Mouse (Mus musculus): ENCODE measurements around the gene Hadha. TPM values are rescaled to one million over a fixed set of nuclear protein-coding genes. Genes with fewer than 3 reads are reported as not detected.
A peak's percentile ranks its signal among the peaks of the same experiment; 100 is the strongest.

Hadha gene
- polyA plus RNA-seq, 1 experiment from 2014 or later: 120 TPM

GRCm38 (mm10) chr5:30159601-30160000 is 4.6 kb upstream of the Hadha start:
- Histone ChIP-seq H3K9ac (ENCODE audit: low read depth, low read length) (no peak overlapping the region), H3K27ac (replicated peaks; ENCODE audit: low read depth, low read length) (no peak overlapping the region), H3K36me3 (ENCODE audit: control insufficient read depth, insufficient read depth, low read length) (peaks cover under 1% of the 10 kb centered on the region; the same call in 1 of the 2 replicates), H3K9me3 (ENCODE audit: control insufficient read depth, low read length) (no peaks in the 10 kb centered on the region), H3K27me3 (replicated peaks; ENCODE audit: control insufficient read depth, insufficient read depth, low read length) (no peaks in the 10 kb centered on the region), H3K4me3 (ENCODE audit: low read depth, low read length) (no peak overlapping the region), H3K4me1 (ENCODE audit: control insufficient read depth, insufficient read depth, low read length) (peaks cover 6% of the 10 kb centered on the region; the same call in 1 of the 2 replicates), H3K4me2 (ENCODE audit: low read depth, low read length) (no peak overlapping the region)
- ATAC-seq (ENCODE audit: low read depth) (no peak), DNase-seq (ENCODE audit: low spot score) (no peak)
- WGBS: 74% methylated on average over 6 of the region's 6 CpGs

- Histone ChIP-seq H3K9ac (ENCODE audit: low read depth, low read length) (peak overlapping the region; percentile 75), H3K4me1 (ENCODE audit: control insufficient read depth, insufficient read depth, low read length) (peaks cover 6% of the 10 kb centered on the region; the same call in 1 of the 2 replicates), H3K4me3 (ENCODE audit: low read depth, low read length) (peak overlapping the region; percentile 77), H3K27me3 (replicated peaks; ENCODE audit: control insufficient read depth, insufficient read depth, low read length) (no peaks in the 10 kb centered on the region), H3K9me3 (ENCODE audit: control insufficient read depth, low read length) (no peaks in the 10 kb centered on the region), H3K4me2 (ENCODE audit: low read depth, low read length) (peak overlapping the region; percentile 78), H3K36me3 (ENCODE audit: control insufficient read depth, insufficient read depth, low read length) (no peaks in the 10 kb centered on the region), H3K27ac (replicated peaks; ENCODE audit: low read depth, low read length) (peak overlapping the region; percentile 83; the same call in 1 of the 2 replicates)
- DNase-seq (ENCODE audit: low spot score) (peak; percentile 1), ATAC-seq (ENCODE audit: low read depth) (no peak)
- WGBS: 31% methylated on average over 13 of the region's 13 CpGs
Observed at GRCm38 (mm10) chr5:30155821-30156629, 1.1 kb upstream of the Hadha start.

- WGBS: 0% methylated on average over 23 of the region's 31 CpGs
- DNase-seq (ENCODE audit: low spot score) (peak; percentile 2), ATAC-seq (ENCODE audit: low read depth) (peak; percentile 63)
- peaks cover 6% of the 10 kb centered on the region; the same call in 1 of the 2 replicates for H3K4me1 ChIP-seq (ENCODE audit: control insufficient read depth, insufficient read depth, low read length)
- peak overlapping the region; percentile 78 for H3K4me2 ChIP-seq (ENCODE audit: low read depth, low read length)
- no peaks in the 10 kb centered on the region for H3K9me3 ChIP-seq (ENCODE audit: control insufficient read depth, low read length)
- H3K36me3 ChIP-seq (ENCODE audit: control insufficient read depth, insufficient read depth, low read length): no peaks in the 10 kb centered on the region
- H3K9ac ChIP-seq (ENCODE audit: low read depth, low read length): peak overlapping the region; percentile 75
- H3K27me3 ChIP-seq (replicated peaks; ENCODE audit: control insufficient read depth, insufficient read depth, low read length): no peaks in the 10 kb centered on the region
- H3K27ac ChIP-seq (replicated peaks; ENCODE audit: low read depth, low read length): peak overlapping the region; percentile 83
- peak overlapping the region; percentile 77 for H3K4me3 ChIP-seq (ENCODE audit: low read depth, low read length)
Observed at GRCm38 (mm10) chr5:30155395-30155792, 432 bp upstream of the Hadha start.

- Histone ChIP-seq H3K27me3 (replicated peaks; ENCODE audit: control insufficient read depth, insufficient read depth, low read length) (no peaks in the 10 kb centered on the region), H3K9ac (ENCODE audit: low read depth, low read length) (peak overlapping the region; percentile 75), H3K27ac (replicated peaks; ENCODE audit: low read depth, low read length) (0 out of 2 replicates have a peak overlapping the region, but pooled peaks have one; percentile 83), H3K4me3 (ENCODE audit: low read depth, low read length) (peak overlapping the region; percentile 77), H3K9me3 (ENCODE audit: control insufficient read depth, low read length) (no peaks in the 10 kb centered on the region), H3K36me3 (ENCODE audit: control insufficient read depth, insufficient read depth, low read length) (no peaks in the 10 kb centered on the region), H3K4me1 (ENCODE audit: control insufficient read depth, insufficient read depth, low read length) (peaks cover 6% of the 10 kb centered on the region; the same call in 1 of the 2 replicates), H3K4me2 (ENCODE audit: low read depth, low read length) (peak overlapping the region; percentile 78)
- 13% methylated on average over 4 of the region's 4 CpGs for WGBS
- DNase-seq (ENCODE audit: low spot score) (peak; percentile 43), ATAC-seq (ENCODE audit: low read depth) (no peak)
Observed at GRCm38 (mm10) chr5:30154013-30154412, 949 bp downstream of the Hadha start.

GRCm38 (mm10) chr5:30153222-30153621 is 1.7 kb downstream of the Hadha start:
- Histone ChIP-seq H3K27ac (replicated peaks; ENCODE audit: low read depth, low read length) (no peak overlapping the region), H3K36me3 (ENCODE audit: control insufficient read depth, insufficient read depth, low read length) (no peaks in the 10 kb centered on the region), H3K9ac (ENCODE audit: low read depth, low read length) (no peak overlapping the region), H3K9me3 (ENCODE audit: control insufficient read depth, low read length) (no peaks in the 10 kb centered on the region), H3K27me3 (replicated peaks; ENCODE audit: control insufficient read depth, insufficient read depth, low read length) (no peaks in the 10 kb centered on the region), H3K4me3 (ENCODE audit: low read depth, low read length) (no peak overlapping the region), H3K4me2 (ENCODE audit: low read depth, low read length) (peak overlapping the region; percentile 78; the same call in 1 of the 2 replicates), H3K4me1 (ENCODE audit: control insufficient read depth, insufficient read depth, low read length) (peaks cover 6% of the 10 kb centered on the region; the same call in 1 of the 2 replicates)
- ATAC-seq (ENCODE audit: low read depth): no peak
- 79% methylated on average over 2 of the region's 2 CpGs for WGBS
- no peak for DNase-seq (ENCODE audit: low spot score)

- ATAC-seq (ENCODE audit: low read depth): no peak
- Histone ChIP-seq H3K9ac (ENCODE audit: low read depth, low read length) (no peak overlapping the region), H3K27me3 (replicated peaks; ENCODE audit: control insufficient read depth, insufficient read depth, low read length) (no peaks in the 10 kb centered on the region), H3K4me3 (ENCODE audit: low read depth, low read length) (no peak overlapping the region), H3K27ac (replicated peaks; ENCODE audit: low read depth, low read length) (no peak overlapping the region), H3K4me1 (ENCODE audit: control insufficient read depth, insufficient read depth, low read length) (peaks cover 6% of the 10 kb centered on the region; the same call in 1 of the 2 replicates), H3K9me3 (ENCODE audit: control insufficient read depth, low read length) (no peaks in the 10 kb centered on the region), H3K36me3 (ENCODE audit: control insufficient read depth, insufficient read depth, low read length) (peaks cover 5% of the 10 kb centered on the region; the same call in 1 of the 2 replicates), H3K4me2 (ENCODE audit: low read depth, low read length) (no peak overlapping the region)
- 84% methylated on average over 1 of the region's 1 CpGs for WGBS
- DNase-seq (ENCODE audit: low spot score): no peak
Observed at GRCm38 (mm10) chr5:30152413-30152812, 2.5 kb downstream of the Hadha start.

GRCm38 (mm10) chr5:30152007-30152406 is 3.0 kb downstream of the Hadha start:
- Histone ChIP-seq H3K4me1 (ENCODE audit: control insufficient read depth, insufficient read depth, low read length) (peaks cover 6% of the 10 kb centered on the region; the same call in 1 of the 2 replicates), H3K9me3 (ENCODE audit: control insufficient read depth, low read length) (no peaks in the 10 kb centered on the region), H3K27ac (replicated peaks; ENCODE audit: low read depth, low read length) (no peak overlapping the region), H3K36me3 (ENCODE audit: control insufficient read depth, insufficient read depth, low read length) (peaks cover 7% of the 10 kb centered on the region; the same call in 1 of the 2 replicates), H3K27me3 (replicated peaks; ENCODE audit: control insufficient read depth, insufficient read depth, low read length) (no peaks in the 10 kb centered on the region), H3K4me3 (ENCODE audit: low read depth, low read length) (no peak overlapping the region), H3K9ac (ENCODE audit: low read depth, low read length) (no peak overlapping the region), H3K4me2 (ENCODE audit: low read depth, low read length) (no peak overlapping the region)
- ATAC-seq (ENCODE audit: low read depth) (no peak), DNase-seq (ENCODE audit: low spot score) (no peak)
- WGBS: 73% methylated on average over 4 of the region's 4 CpGs

GRCm38 (mm10) chr5:30148133-30148920 is 6.6 kb downstream of the Hadha start:
- Histone ChIP-seq H3K4me2 (ENCODE audit: low read depth, low read length) (no peak overlapping the region), H3K27me3 (replicated peaks; ENCODE audit: control insufficient read depth, insufficient read depth, low read length) (no peaks in the 10 kb centered on the region), H3K9me3 (ENCODE audit: control insufficient read depth, low read length) (no peaks in the 10 kb centered on the region), H3K27ac (replicated peaks; ENCODE audit: low read depth, low read length) (no peak overlapping the region), H3K4me1 (ENCODE audit: control insufficient read depth, insufficient read depth, low read length) (no peaks in the 10 kb centered on the region), H3K4me3 (ENCODE audit: low read depth, low read length) (no peak overlapping the region), H3K36me3 (ENCODE audit: control insufficient read depth, insufficient read depth, low read length) (peaks cover 39% of the 10 kb centered on the region), H3K9ac (ENCODE audit: low read depth, low read length) (no peak overlapping the region)
- 84% methylated on average over 5 of the region's 5 CpGs for WGBS
- ATAC-seq (ENCODE audit: low read depth) (no peak), DNase-seq (ENCODE audit: low spot score) (no peak)
